Mouse (Mus musculus) right cerebral cortex, postnatal 10 days (tissue): ENCODE data around the gene Zfp607b.

Source experiments
- DNase-seq, 2 experiments: peaks; one replicate each; pipeline ENCODE4 v3.0.0; 2021; ENCODE audit warnings: low spot score in 2 of 2

Gene Zfp607b

GRCm38 (mm10) chr7:27688815-27689612, at the start of gene Zfp607b:
TSS of gene Zfp607b (plus strand) at chr7:27689340.
- DNase-seq = peak; percentile 94 to 98

GRCm38 (mm10) chr7:27644471-27644870, 44.7 kb upstream of the Zfp607b start:
- no peak for DNase-seq

- no peak for DNase-seq
These were observed 42.6 kb upstream of the Zfp607b start for GRCm38 (mm10) chr7:27646516-27646915.

- no peak for DNase-seq
These were observed 41.7 kb upstream of the Zfp607b start for GRCm38 (mm10) chr7:27647281-27648002.

GRCm38 (mm10) chr7:27649723-27650122, 39.4 kb upstream of the Zfp607b start:
- DNase-seq = no peak

GRCm38 (mm10) chr7:27650949-27651348, 38.2 kb upstream of the Zfp607b start:
- peak; percentile 77 to 86 for DNase-seq

GRCm38 (mm10) chr7:27653681-27654437, 35.3 kb upstream of the Zfp607b start, which contains the start of gene Ttc9b:
TSS of gene Ttc9b (plus strand) at chr7:27653915.
- peak; percentile 88 to 90 for DNase-seq

GRCm38 (mm10) chr7:27654607-27655276, 34.4 kb upstream of the Zfp607b start:
- DNase-seq = peak; percentile 65 to 74

- DNase-seq = peak in 1 of 2 experiments; percentile 52
These were observed 33.6 kb upstream of the Zfp607b start for GRCm38 (mm10) chr7:27655545-27655944.

- peak in 1 of 2 experiments; percentile 47 for DNase-seq
These were observed 32.5 kb upstream of the Zfp607b start for GRCm38 (mm10) chr7:27656600-27656999.

- DNase-seq = peak in 1 of 2 experiments; percentile 56
These were observed 31.2 kb upstream of the Zfp607b start for GRCm38 (mm10) chr7:27657824-27658395.

GRCm38 (mm10) chr7:27658712-27659663, 30.2 kb upstream of the Zfp607b start:
- DNase-seq = peak in 1 of 2 experiments; percentile 51

GRCm38 (mm10) chr7:27662038-27662437, 27.1 kb upstream of the Zfp607b start:
- DNase-seq = no peak

- DNase-seq = no peak
These were observed 16.0 kb upstream of the Zfp607b start for GRCm38 (mm10) chr7:27673064-27673574.

- peak; percentile 53 to 63 for DNase-seq
These were observed 15.5 kb upstream of the Zfp607b start for GRCm38 (mm10) chr7:27673575-27674131.

GRCm38 (mm10) chr7:27674195-27674521, 15.0 kb upstream of the Zfp607b start:
- DNase-seq = no peak

- peak; percentile 96 to 97 for DNase-seq
These were observed 14.5 kb upstream of the Zfp607b start, which contains the start of gene Map3k10 for GRCm38 (mm10) chr7:27674522-27675221. TSS of gene Map3k10 (minus strand) at chr7:27674598.

GRCm38 (mm10) chr7:27675222-27675612, 13.9 kb upstream of the Zfp607b start:
- DNase-seq = peak in 1 of 2 experiments; percentile 36

GRCm38 (mm10) chr7:27683218-27683617, 5.9 kb upstream of the Zfp607b start:
- no peak for DNase-seq
